Mouse (Mus musculus) spleen, adult 2 months (tissue): ENCODE measurements at regions not wholly inside any gene's neighbourhood (a gene's known extent, or its start where the extent isn't known, plus 50 kb on each side); places are given as distances from the start of the nearest gene placed in this dataset.

Experiments
- CTCF ChIP-seq: fragments of 200-500 bp; IDR thresholded peaks from 2 replicates; pipeline ENCODE4 v1.5.1; 2011; ENCODE audit warnings: mild to moderate bottlenecking, inconsistent platforms; ENCODE audit not compliant: insufficient read depth, insufficient read length, insufficient replicate concordance; ENCODE audit errors: extremely low read depth
- POLR2A ChIP-seq: fragments of 200-500 bp; IDR thresholded peaks from 2 replicates; pipeline ENCODE4 v1.6.1; 2011; ENCODE audit warnings: low read depth, low read length, inconsistent platforms

DNA sequence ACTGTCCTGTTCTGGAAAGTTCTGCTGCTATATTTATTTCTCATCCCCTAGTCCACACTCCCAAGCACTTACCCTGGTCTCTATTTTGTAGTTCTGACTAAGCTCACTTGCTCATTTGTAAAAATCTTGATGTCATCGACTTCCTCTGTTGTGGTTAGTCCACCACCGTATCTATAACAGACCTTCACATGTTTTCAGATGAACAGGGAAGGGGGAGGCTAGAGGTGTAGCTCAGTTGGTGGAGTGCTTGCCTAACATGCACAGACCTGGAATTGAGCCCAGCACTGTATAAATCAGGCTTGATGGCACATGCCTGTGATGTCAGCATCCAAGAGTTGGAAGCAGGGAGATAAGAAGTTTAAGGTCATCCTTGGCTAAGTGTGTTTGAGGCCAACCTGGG is 78.3 kb upstream of the Noct start:
- TF ChIP-seq POLR2A (no peak), CTCF (no peak)
